In genomic region chr16:29845597-29845986, GRCm38 (mm10) we compare ENCODE assay signal across 12 mouse cellular contexts.
DNase-seq lines count a peak whose midpoint lies in the region; ATAC-seq and TF ChIP-seq lines count a peak whose summit lies in the region.
"Had no signal": no experiment of that assay in that cellular context is flagged by ENCODE, and none has a peak within 500 bp of the region (broad histone marks: within the 10 kb centered on the region; RNA-seq: fewer than 3 reads in every experiment).

No protein-coding gene starts in this region.

- H3K9ac ChIP-seq in heart, embryonic 16.5 days (ENCODE audit: low read length), result no peak overlapping the region
- H3K9ac ChIP-seq in liver, embryonic 15.5 days, result no peak overlapping the region
- no peak overlapping the region for H3K9ac ChIP-seq in hindbrain, embryonic 14.5 days
- H3K9ac ChIP-seq: embryonic facial prominence, embryonic 15.5 days; kidney, embryonic 15.5 days had no signal

- no peak for TF ChIP-seq CTCF in G1E (IDR thresholded peaks at IDR 0.05; ENCODE audit: low read depth, low read length)

- no peak overlapping the region for H3K4me3 ChIP-seq in heart, embryonic 16.5 days (ENCODE audit: low read length)
- peak overlapping the region; percentile 47; the same call in 1 of the 2 replicates for H3K4me3 ChIP-seq in G1E (ENCODE audit: low read depth, low read length)
- no peak overlapping the region for H3K4me3 ChIP-seq in liver, embryonic 15.5 days (replicated peaks)
- no peak overlapping the region for H3K4me3 ChIP-seq in hindbrain, embryonic 14.5 days (replicated peaks; ENCODE audit: low read length)
- H3K4me3 ChIP-seq: embryonic facial prominence, embryonic 15.5 days; kidney, embryonic 15.5 days; myocyte had no signal

- no peaks in the 10 kb centered on the region for H3K36me3 ChIP-seq in heart, embryonic 16.5 days (ENCODE audit: control insufficient read depth, insufficient read depth)
- peaks cover 14% of the 10 kb centered on the region for H3K36me3 ChIP-seq in G1E (replicated peaks)
- H3K36me3 ChIP-seq in liver, embryonic 15.5 days (replicated peaks), result no peaks in the 10 kb centered on the region
- no peaks in the 10 kb centered on the region for H3K36me3 ChIP-seq in hindbrain, embryonic 14.5 days (replicated peaks; ENCODE audit: control insufficient read depth, insufficient read depth)
- H3K36me3 ChIP-seq: embryonic facial prominence, embryonic 15.5 days; kidney, embryonic 15.5 days had no signal

- no peaks in the 10 kb centered on the region for H3K9me3 ChIP-seq in heart, embryonic 16.5 days (replicated peaks; ENCODE audit: control insufficient read depth, low read length)
- no peaks in the 10 kb centered on the region for H3K9me3 ChIP-seq in G1E (replicated peaks)
- no peaks in the 10 kb centered on the region for H3K9me3 ChIP-seq in liver, embryonic 15.5 days (replicated peaks)
- no peaks in the 10 kb centered on the region for H3K9me3 ChIP-seq in hindbrain, embryonic 14.5 days (ENCODE audit: control insufficient read depth, low read length)
- H3K9me3 ChIP-seq: embryonic facial prominence, embryonic 15.5 days; kidney, embryonic 15.5 days had no signal

- H3K4me1 ChIP-seq in heart, embryonic 16.5 days (ENCODE audit: control insufficient read depth, insufficient read depth, low read length), result peaks cover 11% of the 10 kb centered on the region
- peaks cover 92% of the 10 kb centered on the region for H3K4me1 ChIP-seq in G1E (ENCODE audit: insufficient read depth, low read depth, low read length)
- peaks cover 57% of the 10 kb centered on the region for H3K4me1 ChIP-seq in liver, embryonic 15.5 days (replicated peaks)
- H3K4me1 ChIP-seq in hindbrain, embryonic 14.5 days (replicated peaks; ENCODE audit: control insufficient read depth, insufficient read depth, low read length), result peaks cover 5% of the 10 kb centered on the region; the same call in 1 of the 2 replicates

- H3K4me2 ChIP-seq in heart, embryonic 16.5 days (ENCODE audit: low read depth, low read length), result no peak overlapping the region
- peak overlapping the region; percentile 40 for H3K4me2 ChIP-seq in liver, embryonic 15.5 days
- H3K4me2 ChIP-seq in hindbrain, embryonic 14.5 days (replicated peaks), result no peak overlapping the region
- H3K4me2 ChIP-seq: embryonic facial prominence, embryonic 15.5 days; kidney, embryonic 15.5 days had no signal

- 0 out of 2 replicates have a peak, but pooled peaks cover 2% of the 10 kb centered on the region for H3K27me3 ChIP-seq in heart, embryonic 16.5 days (ENCODE audit: control insufficient read depth, insufficient read depth, low read length)
- no peaks in the 10 kb centered on the region for H3K27me3 ChIP-seq in G1E (ENCODE audit: insufficient read depth, low read length)
- H3K27me3 ChIP-seq in liver, embryonic 15.5 days, result no peaks in the 10 kb centered on the region
- peaks cover 49% of the 10 kb centered on the region for H3K27me3 ChIP-seq in hindbrain, embryonic 14.5 days (ENCODE audit: control insufficient read depth, insufficient read depth, low read length)
- H3K27me3 ChIP-seq: embryonic facial prominence, embryonic 15.5 days had no signal

- DNase-seq in heart, adult 9 months (ENCODE audit: low spot score in 2 of 2), result no peak
- peak; percentile 63 for DNase-seq in G1E (ENCODE audit: low spot score)
- DNase-seq in c-Kit-positive CD71-positive TER-119-positive erythroid progenitor cells, embryonic 14.5 days (ENCODE audit: low spot score), result peak; percentile 82
- DNase-seq in spleen, postnatal 14 days (ENCODE audit: low spot score in 2 of 2), result no peak
- no peak for DNase-seq in hindbrain, embryonic 14.5 days (ENCODE audit: low spot score)
- no peak for DNase-seq in urinary bladder, postnatal 10 days (ENCODE audit: low spot score)
- DNase-seq: lung, postnatal 36 days had no signal

- peak; percentile 55 for ATAC-seq in heart, embryonic 16.5 days (replicated peaks; ENCODE audit: extremely low read depth, insufficient read depth, low FRiP score)
- ATAC-seq in G1E (ENCODE audit: extremely low read depth, insufficient number of reproducible peaks, low FRiP score, poor library complexity, severe bottlenecking), result peak; percentile 79
- peak; percentile 87 for ATAC-seq in liver, embryonic 15.5 days (ENCODE audit: insufficient read depth)
- no peak for ATAC-seq in hindbrain, embryonic 14.5 days (ENCODE audit: low FRiP score)

- H3K27ac ChIP-seq in heart, embryonic 16.5 days (ENCODE audit: low read length), result no peak overlapping the region
- H3K27ac ChIP-seq in liver, embryonic 15.5 days (replicated peaks), result peak overlapping the region; percentile 76
- no peak overlapping the region for H3K27ac ChIP-seq in hindbrain, embryonic 14.5 days
- H3K27ac ChIP-seq: embryonic facial prominence, embryonic 15.5 days; kidney, embryonic 15.5 days had no signal

- 13% methylated on average over 8 of the region's 8 CpGs for WGBS in heart, embryonic 16.5 days
- 7% methylated on average over 8 of the region's 8 CpGs for WGBS in liver, embryonic 15.5 days (ENCODE audit: insufficient replicate concordance)
- 48% methylated on average over 8 of the region's 8 CpGs for WGBS in hindbrain, embryonic 14.5 days

Comparison
In these comparisons a context has a peak if more than half of its experiments do, and no peak if none do; other contexts are left out.
1. DNase-seq: peak in G1E (single experiment) and c-Kit-positive CD71-positive TER-119-positive erythroid progenitor cells, embryonic 14.5 days (single experiment); none in heart, adult 9 months (0 of 2), spleen, postnatal 14 days (0 of 2), hindbrain, embryonic 14.5 days (single experiment) and urinary bladder, postnatal 10 days (single experiment).